Mouse (Mus musculus): ENCODE measurements at regions not wholly inside any gene's neighbourhood (a gene's known extent, or its start where the extent isn't known, plus 50 kb on each side); places are given as distances from the start of the nearest gene placed in this dataset.

DNA sequence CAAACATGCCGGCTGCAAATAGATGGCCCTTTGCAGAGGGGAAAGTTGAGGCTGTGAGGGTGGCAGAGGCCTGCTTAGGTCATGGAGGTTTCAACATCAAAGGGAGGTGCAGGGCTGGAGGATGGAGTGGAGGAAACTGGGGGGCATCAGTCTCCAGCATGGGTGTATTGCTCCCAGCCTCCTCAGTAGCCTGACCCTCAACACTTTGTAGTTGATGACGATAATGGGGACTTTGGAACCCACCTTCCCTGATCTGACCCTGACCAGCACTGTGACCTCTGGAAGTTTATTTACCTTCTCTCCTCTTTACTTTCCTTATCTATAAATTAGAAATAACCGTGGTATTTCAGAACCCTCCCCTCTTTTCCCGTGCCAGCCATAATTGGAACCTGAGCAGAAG is 56.2 kb downstream of the Gm26897 start:
- no peak for DNase-seq (ENCODE audit: low spot score)

DNA sequence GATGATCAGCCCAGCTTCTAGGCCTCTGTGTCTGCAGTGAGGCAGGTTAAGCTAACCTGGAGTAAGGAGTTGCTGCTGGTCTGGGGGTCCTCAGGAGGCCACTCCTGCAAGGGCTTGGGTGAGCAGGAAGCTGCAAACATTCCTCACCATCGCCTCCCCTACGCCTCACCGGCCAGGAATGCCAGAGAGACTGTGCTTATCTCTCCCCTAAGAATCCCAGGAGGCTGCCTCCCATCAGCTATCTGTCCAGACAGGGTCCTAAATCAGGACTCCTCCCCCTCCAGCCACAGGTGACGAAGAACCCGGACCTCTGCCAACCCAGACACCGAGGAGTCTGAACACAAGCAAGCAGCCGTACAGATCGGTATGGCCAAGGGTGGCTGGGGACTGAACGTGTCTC is 56.8 kb downstream of the Gm26897 start:
- DNase-seq (ENCODE audit: low spot score), result no peak

DNA sequence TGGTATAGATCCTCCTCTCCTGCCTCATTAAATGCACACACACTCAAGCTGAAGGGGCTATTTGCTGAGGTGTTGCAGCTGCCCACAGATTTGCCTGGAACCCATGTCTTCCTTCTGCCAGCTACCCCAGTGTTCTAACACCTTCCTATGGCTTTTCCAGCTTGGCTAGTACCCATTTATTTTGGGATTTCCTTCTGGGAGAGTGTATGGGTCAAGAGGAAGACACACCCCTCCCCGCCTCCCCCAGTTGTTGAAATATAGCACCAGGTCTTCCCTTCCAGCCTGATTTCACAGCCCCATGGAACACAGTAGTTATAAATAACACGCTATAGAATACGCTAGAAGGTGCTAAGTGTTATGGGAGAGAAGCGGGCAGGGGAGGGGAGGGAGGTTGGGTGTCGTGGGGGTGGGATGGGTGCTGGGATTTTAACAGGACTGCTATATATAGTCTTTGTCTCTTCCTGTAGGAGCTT is 57.4 kb downstream of the Gm26897 start:
- DNase-seq (ENCODE audit: low spot score), result no peak

DNA sequence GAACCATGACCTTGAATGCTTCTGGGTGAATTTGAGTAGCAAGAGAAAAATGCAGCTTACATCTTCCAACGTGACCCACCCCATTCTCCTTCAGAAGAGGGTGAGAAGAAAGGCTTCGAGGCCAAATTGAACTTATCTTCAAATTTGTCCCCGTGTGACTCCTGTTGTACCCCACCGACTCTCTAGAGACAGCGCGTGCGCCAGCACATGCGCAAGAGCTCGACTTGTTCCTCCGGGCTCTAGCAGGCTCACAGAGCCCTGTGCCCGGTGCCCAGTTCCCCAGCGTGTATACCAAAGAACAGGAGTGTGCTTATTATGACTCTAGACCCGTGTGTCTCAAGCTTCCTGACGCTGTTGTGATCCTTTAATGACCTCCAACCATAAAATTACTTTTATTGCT is 59.0 kb downstream of the Gm26897 start:
- no peak for DNase-seq (ENCODE audit: low spot score)

DNA sequence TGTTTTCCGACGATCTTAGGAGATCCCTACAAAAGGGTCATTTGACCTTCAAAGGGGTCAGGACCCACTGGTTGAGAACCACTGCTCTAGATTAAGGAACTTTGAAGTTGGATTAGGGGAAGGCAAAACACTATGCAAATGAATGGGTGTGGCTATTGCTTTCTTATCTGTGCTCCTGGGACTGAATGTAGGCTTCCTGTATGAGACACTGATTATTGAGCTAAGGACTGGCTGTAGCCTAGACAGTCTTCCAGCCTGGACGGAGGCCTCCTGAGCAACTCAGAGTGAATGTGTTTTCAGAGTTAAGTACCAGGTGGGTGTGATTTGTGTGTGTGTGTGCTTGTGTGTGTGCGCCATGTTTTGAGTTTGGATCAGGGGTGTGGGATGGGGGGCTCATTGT is 59.5 kb downstream of the Gm26897 start:
- DNase-seq (ENCODE audit: low spot score), result no peak

DNA sequence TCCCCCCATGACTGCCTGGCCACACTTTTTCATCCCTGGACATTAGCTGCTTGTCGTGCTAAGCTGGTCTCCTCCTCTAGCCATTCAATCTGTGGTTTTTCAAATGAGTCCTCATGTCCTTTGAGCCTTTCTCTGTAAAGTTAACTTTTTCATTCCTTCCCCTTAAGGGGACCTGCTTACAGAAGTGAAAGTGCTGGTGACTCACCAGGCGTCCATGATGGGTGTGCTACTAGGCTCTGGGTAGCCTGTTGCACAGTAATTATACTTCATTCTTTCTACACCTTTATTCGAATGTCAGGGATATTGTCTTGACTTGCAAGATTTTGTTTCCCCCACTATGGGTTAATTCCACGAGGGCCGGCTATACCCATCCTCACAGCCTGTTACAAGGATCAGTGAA is 63.2 kb downstream of the Gm26897 start:
- DNase-seq (ENCODE audit: low spot score), result no peak

DNA sequence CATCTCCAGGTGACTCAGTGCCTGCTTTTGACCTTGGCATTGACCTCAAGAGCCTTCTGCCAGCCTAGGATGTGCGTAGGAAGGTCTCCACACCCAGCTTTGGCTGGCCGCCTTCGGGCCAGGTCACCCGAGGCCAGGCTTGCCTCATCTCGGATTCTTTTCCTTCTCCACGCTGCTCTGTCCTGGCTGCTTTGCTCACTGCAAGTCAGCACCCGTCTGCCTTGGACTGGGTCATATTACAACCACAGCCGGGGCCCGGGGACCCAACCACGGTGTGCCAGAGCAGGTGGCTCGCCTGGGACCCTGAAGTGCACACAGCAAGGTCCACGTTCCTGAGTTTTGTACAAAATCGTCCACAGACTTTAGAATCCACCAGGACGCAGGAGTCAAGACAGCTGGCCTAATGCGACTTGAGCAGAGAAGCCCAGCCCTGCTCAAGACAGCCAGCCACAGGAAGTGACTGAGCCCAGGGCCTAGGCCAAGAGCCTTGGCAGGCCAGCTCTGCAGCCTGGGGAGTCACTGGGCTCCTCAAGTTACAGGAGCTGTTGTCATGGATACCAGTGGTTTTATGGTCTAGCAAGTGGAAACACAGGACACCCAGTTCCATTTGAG is 66.1 kb downstream of the Gm26897 start:
- DNase-seq (ENCODE audit: low spot score), result peak; percentile 31

DNA sequence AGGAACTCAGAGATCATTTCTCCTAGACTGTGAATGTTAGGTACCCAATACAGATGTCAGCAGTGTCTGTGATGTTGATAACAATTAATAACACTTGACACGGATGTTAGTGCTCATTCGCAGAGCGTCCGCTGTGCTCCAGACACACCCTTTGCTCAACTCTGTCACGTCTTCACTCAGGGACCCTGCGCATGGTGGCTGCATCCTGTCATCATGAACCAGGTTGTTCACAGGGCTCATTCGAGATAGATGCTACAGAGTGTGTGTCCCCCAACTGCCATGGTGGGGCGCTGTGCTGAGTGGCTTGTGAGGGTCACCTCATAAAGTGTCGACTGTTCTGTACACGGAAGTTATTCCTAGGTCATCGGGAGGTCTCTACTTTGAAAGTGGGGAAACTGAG is 66.8 kb downstream of the Gm26897 start:
- no peak for DNase-seq (ENCODE audit: low spot score)

DNA sequence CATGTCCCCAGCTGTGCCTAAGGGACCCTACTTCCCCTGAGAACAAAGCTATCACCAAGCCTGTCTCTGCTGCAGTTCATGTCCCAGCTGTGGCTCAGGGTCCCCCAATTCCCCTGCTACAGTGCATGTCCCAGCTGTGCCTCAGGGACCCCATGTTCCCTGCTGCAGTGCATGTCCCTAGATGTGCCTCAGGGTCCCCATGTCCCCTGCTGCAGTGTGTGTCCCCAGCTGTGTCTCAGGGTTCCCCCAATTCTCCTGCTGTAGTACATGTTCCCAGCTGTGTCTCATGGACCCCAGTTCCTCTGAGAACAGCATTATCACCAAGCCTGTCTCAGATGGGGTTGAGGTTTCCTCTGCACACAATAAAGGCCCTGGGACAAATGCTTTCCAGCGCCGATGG is 67.3 kb downstream of the Gm26897 start:
- DNase-seq (ENCODE audit: low spot score), result no peak

DNA sequence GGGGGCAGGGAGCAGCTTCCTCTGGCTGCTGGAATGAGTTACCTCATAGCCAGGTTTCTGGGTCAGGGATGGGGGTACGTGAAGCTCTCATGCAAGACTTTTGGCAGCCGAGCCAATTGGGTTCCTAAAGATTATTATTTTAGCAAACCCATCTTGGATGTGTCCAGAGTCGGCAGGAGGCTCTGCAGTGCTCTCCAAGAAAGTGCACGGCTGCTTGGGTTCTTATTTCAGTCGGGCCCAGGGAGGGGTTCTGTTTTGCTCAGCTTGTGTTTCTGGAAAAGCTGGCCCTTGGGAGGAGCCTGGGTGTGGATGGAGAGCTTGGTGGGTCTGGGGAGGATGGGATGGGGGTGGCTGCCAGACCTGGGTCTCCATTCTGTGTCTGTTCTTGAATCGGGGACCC is 70.8 kb downstream of the Gm26897 start:
- no peak for DNase-seq (ENCODE audit: low spot score)

DNA sequence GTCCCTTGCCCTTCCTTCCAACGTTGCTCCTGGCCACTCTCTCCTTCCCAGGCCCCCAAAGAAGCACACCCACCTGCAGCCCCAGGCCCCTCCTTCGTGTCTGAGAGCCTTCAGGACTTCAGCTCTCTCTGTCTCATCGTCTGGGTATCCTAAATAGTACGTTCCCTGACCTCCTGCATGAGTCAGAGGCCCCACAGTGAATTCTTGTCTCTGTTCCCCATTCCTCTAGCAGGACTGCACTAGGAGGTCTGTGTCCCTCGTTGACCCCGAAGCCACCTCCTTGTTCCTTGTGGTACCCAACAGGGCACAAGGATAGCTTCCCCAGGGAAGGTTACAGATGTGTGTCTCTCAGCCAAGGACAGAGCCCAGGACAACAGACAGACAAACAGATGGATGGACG is 71.4 kb downstream of the Gm26897 start:
- DNase-seq (ENCODE audit: low spot score), result no peak

DNA sequence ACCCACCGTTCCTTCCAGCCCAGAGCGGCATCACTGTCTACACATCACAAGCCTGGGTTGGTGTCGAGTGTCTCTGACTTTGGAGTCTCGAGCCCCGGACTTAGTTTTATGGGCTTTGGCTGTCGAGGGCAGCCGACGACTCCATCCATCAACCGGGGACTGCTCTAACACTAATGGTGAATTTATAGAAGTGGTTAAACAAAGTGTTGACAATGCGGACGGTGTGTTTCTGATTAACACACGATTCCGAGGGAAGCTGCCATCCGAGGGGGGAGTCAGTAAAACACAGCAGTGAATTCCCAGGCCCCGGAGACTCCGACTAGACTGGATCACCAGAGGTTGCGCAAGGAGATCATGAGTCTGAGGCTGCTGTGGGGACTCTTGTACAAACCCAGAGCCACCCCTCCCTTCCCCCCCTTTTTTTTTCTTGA is 72.1 kb downstream of the Gm26897 start:
- DNase-seq (ENCODE audit: low spot score), result no peak

DNA sequence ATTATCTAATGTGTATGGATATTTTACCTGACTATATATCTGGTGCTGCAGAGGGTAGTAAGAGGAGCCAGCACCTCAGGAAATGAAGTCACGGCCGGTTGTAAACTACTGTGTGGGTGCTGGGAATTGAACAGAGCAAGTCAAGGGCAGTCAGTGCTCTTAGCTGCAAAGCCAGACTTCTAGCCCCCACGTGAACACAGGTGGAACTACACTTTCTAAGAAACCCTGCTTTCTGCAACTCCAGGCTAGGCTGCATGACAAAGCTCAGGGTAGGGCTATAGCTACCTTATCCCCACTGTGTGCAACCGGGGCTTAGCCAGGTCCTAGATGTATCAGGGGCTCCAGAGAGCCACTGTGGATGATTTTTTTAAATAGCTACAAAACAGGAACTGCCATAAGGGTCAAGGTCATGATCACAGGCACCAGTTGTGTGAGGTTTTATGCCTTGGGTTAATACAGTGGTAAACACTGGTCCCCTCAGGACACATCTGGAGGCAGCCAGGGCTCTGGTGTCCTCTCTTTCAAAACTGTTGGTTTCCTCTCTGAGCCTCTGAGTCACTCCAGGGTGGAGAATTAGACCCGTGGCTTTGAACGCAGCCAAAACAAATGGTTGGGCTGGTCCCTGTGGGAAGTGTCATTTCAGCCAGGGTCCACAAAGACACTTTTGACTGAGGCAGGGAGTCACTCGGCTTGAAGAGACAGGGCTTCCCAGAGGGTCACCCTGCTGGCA is 76.5 kb downstream of the Gm26897 start:
- no peak for DNase-seq (ENCODE audit: low spot score)

DNA sequence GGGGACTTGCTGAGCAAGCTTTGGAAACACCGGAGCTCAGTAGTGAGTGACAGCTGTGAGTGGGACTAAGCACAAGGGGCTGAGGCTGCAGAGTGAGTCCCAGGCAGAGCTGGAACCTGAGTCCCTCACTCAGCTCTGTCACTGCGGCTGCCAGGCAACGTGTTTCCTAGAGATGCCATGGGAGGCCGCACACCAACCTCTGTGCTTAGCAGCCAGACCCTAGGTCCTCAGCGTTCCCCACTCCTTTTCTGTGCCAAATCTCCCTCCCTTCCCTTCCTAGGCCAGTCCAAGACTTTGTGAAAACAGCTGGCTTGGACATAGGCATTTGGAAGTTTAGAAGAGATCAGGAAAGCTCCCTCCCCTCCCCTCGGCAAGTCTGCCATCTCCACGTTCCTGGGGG is 78.9 kb downstream of the Gm26897 start:
- no peak for DNase-seq (ENCODE audit: low spot score)

DNA sequence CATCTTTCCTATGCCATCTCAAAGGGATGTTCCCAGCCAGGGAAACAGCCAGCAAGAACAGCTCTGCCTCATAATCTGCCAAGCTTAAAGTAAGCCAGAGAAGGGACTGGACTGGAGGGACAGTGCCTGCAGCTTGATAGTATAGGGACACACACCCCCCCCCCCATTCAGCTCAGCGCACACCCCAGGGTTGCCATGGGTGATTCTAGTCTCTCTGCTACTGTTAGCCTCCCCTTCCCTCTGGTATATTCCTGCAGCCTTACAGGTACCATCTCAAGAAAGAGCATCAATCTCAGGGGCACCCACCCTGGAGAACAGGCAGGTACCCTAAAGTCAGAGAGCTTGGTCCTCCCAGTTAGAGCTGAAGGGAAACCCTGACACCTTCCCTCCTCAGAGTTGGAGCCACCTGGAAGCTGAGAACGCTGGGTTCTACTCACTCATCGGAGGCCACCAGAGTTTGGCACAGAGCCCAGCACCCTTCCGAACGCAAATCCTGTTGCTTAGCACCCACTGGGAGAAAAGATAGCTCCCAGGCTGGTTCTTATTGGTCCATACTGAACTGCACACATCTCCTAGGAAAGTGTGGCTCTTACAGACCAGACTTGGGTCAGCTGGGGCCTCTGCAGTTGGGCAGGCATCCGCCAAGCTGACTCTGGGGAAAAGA is 79.5 kb downstream of the Gm26897 start:
- no peak for DNase-seq (ENCODE audit: low spot score)

DNA sequence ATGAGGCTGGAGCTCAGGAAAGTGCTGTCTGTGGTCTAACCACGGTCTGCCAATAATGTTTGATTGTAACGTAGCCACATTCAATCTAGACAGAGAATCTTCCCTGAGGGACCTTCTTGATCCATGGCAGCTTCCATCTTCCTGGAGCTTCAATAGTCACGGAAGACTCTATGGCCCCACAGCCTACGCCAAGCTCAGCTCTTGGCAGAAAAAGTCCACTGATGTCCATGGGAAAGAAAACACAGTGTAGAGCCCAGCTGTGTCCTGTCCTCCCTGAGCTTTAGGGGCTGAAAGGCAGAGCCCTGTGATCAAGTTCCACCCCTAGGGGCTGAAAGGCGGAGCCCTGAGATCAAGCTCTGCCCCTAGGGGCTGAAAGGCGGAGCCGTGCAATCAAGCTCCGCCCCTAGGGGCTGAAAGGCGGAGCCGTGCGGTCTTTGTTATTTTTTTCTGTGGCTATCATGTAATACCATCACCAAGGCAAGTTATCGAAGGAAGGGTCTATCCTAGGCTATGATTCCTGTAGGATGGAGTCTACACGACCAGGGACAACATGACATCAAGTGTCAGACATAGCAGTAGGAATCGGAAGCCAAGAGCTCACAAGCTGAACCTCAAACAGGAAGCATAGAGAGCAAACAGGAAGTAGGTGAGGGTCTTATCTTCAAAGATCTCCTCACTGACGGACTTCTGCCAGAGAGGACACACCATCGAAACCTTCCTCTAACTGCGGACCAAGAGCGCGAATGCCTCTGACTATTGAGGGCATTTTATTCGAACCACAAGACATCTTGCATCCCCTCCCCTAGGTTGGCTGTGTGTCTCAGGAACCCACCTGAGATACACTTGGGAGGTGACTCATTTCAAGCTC is 81.4 kb downstream of the Gm26897 start:
- DNase-seq (ENCODE audit: low spot score), result no peak

DNA sequence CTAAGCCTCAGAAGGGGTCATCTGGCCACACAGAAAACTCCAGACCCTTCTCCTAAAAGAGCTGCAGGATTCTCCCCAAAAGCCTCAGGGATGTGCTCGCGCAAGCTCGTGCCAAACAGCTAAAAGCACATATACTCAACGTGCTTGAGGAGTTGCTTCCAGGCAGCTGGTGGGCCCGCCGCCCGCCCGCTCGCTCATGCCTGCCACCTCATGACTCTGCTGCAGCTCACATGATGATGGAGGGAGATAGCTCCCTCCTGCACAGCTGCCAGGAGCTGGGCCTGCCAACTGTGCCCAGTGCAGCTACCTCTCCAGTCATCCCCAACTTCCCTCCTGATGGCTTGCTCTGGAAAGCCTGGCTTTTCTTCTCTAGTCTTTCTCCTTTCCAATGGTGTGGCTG is 87.2 kb downstream of the Gm26897 start:
- DNase-seq (ENCODE audit: low spot score), result no peak

DNA sequence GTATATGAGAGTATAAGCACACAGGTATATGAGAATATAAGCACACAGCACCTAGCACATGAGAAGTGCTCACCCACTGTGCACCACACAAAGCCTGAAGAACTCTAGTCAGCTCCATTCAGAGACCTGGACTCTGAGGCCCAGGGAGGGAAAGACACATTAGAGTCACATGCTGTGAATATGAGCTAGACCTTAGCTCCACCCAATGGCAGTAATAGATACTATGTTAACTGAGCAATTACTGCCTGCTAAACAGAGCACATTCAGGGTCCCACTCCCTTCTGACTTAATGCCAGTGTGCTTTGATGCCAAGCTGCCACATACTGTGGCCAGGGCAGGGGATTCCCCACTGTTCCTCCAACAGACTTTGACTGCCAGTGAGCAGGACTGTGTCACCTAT is 89.2 kb downstream of the Gm26897 start:
- no peak for DNase-seq (ENCODE audit: low spot score)

DNA sequence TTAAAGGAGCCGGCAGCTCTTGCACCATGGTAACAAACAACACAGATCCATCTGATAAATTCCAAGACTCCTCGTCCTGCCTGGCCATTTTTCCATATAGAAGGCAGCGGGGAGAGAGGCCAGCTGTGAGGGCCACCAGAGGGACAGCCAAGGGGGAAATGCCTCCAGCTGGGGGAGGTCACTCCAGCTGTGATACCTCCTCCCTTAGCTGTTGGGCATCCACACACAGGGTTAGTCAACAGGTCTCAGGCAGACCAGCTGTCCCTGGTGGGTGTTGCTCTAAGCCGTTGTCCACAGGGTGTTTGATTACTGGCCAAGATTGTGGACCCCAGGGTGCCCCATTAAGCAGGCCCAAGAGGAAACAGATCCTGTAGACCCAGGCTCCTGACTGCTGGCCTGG is 89.7 kb downstream of the Gm26897 start:
- DNase-seq (ENCODE audit: low spot score), result no peak

DNA sequence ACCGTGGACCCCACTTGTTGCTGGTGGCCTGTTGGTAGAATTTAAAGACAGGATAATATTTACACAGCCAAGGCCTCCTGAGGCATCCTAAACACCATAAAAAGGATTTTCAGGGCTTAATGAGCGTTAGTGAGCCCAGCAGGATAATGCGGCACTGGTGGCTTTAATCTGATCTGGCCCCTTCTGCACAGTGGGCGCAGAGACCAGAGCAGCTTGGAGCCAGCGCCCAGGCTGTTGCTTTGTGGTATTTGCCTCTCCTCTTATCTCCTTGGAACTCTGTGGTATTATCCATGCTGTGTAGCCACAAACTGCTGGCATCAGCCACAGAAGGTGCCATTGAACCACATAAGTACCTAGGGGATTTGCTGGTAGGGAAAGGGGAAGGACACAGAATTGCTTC is 90.1 kb downstream of the Gm26897 start:
- no peak for DNase-seq (ENCODE audit: low spot score)

DNA sequence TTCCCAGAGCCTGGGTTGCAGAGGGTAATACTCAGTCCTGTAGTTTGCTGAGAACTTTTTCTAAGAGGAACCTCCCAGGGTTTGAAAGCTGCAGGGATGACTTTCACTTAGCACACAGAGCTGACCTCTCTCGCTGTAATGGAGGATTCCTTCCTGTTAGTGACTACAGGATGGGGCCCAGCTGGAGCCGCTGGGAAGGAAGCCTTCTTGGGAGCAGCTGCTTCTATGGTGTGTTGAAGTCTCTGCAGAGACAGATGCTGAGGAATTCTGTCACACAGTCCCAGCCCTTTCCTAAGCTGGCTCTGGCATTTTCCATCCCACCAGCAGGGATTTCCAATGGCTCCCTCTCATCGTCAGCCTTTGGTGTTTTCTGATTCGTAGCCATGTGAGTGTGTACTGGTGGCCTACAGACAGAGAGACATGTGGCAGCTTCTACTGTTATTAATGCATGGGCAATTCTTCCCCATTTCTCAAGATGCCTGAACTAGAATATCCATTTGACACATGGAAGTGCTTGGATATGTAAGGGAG is 90.9 kb downstream of the Gm26897 start:
- DNase-seq (ENCODE audit: low spot score), result no peak

DNA sequence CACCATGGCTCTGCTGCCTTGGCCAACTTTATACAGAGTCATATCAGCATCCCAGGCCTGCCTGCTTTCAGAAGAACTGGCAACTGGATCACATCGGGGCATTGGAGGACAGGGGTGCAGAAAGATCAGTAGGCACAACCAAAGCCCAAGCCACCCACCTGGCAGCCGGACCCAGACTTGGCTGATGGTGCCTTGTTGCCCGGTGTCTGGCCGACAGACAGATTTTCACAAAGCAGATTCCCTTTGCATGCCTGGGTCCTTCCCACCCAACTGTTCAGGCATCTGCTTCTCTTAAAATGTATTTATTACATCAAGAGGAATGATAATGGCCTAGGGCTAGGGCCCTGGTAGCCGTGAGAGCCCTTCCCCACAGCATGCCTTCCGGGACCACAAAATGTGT is 96.2 kb downstream of the Gm26897 start:
- no peak for DNase-seq (ENCODE audit: low spot score)
